Mouse (Mus musculus) lung, embryonic 16.5 days (tissue): ENCODE data around the gene Nmrk1. TPM values are rescaled to one million over a fixed set of nuclear protein-coding genes. Genes with fewer than 3 reads are reported as not detected.

Source experiments
- ATAC-seq: fragments of 200-750 bp; cut with Nextera tagmentation; 2 replicates; pipeline ENCODE4 v1.8.0; 2017; ENCODE audit warnings: low read depth, mild to moderate bottlenecking, moderate library complexity
- H3K27ac ChIP-seq: fragments of 300-500 bp; sonication (generic); 2 replicates; pipeline ENCODE4 v1.5.1; 2014; ENCODE audit warnings: mild to moderate bottlenecking, control low read depth, low read length
- H3K27me3 ChIP-seq: fragments of 300-500 bp; sonication (generic); 2 replicates; pipeline ENCODE4 v1.6.1; 2014; ENCODE audit warnings: low read depth, low read length, mixed read lengths; ENCODE audit not compliant: control insufficient read depth, insufficient read depth
- H3K36me3 ChIP-seq: fragments of 300-500 bp; sonication (generic); 2 replicates; pipeline ENCODE4 v1.6.1; 2014; ENCODE audit warnings: low read length; ENCODE audit not compliant: control insufficient read depth, insufficient read depth
- H3K4me1 ChIP-seq: fragments of 300-500 bp; sonication (generic); replicated peaks from 2 replicates; pipeline ENCODE4 v1.6.1; 2014; ENCODE audit warnings: low read length, mixed read lengths; ENCODE audit not compliant: control insufficient read depth, insufficient read depth
- H3K4me2 ChIP-seq: fragments of 300-500 bp; sonication (generic); 2 replicates; pipeline ENCODE4 v1.6.1; 2014; ENCODE audit warnings: low read depth, low read length, control low read depth
- H3K4me3 ChIP-seq: fragments of 300-500 bp; sonication (generic); 2 replicates; pipeline ENCODE4 v1.5.1; 2014; ENCODE audit warnings: mild to moderate bottlenecking, low read length, control low read depth
- H3K9ac ChIP-seq: fragments of 300-500 bp; sonication (generic); 2 replicates; pipeline ENCODE4 v1.6.1; 2014; ENCODE audit warnings: low read length, control low read depth
- H3K9me3 ChIP-seq: fragments of 300-500 bp; sonication (generic); 2 replicates; pipeline ENCODE4 v1.6.1; 2016; ENCODE audit warnings: low read length; ENCODE audit not compliant: control insufficient read depth
- WGBS: fragments of 180-500 bp; shearing (Covaris S2); extraction: QIAGEN DNeasy Blood & Tissue Kit; methylation state at CpG from one replicate; pipeline ENCODE4 v1.1.7; 2014; 5-methylcytosine and 5-hydroxymethylcytosine counted together
- polyA plus RNA-seq: library from polyadenylated mRNA; unstranded; fragments of >200 nt; fragmentation: Nextera tagmentation; extraction: Ambion mirVana; gene quantifications from 2 replicates; pipeline ENCODE4 v1.2.1, GENCODE M21; 2015

Gene Nmrk1
- polyA plus RNA-seq, 1 experiment from 2014 or later, result 11.1 TPM

DNA sequence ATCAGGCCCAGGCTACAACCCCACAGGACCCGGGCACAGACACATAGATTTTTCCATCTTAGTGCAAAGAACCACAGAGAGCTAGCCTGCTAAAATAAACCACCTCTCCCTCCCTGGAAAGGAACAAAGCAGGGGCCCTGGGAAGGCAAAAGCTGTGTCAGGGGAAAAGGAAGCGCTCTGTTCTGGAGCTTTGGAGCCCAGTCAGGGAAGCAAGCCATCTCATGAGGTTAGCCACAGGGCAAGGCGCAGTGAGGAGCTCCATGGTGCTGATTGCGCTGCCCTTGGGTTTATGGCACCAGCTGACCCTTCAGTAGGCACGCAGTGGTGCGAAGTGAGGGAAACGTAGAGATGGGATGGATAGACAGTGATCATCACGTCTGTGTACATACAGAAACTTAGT, 22.6 kb downstream of the Nmrk1 start:
- Histone ChIP-seq H3K36me3 (no peaks in the 10 kb centered on the region), H3K27ac (no peak overlapping the region), H3K4me3 (no peak overlapping the region), H3K9ac (no peak overlapping the region), H3K4me1 (no peaks in the 10 kb centered on the region), H3K9me3 (no peaks in the 10 kb centered on the region), H3K27me3 (no peaks in the 10 kb centered on the region), H3K4me2 (no peak overlapping the region)
- 81% methylated on average over 8 of the region's 8 CpGs for whole genome bisulfite sequencing
- ATAC-seq, result no peak

DNA sequence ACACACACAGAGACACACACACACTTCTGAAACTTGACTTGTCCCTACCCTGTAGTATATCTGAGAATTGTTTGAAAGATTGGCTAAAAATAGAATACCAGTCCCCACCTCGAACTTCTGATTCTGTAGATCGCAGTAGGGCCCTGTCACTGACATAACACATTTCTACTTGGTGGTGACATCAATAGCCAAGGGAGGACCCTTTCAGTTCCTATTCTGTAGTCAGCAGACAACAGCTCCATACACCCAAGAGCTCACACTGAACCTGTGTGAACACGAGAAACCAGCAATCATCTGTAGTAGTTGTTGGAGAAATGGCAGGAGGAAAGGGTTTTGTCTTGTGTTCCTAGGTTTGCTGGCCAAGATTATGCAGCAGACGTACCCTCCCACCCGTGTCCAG, 23.2 kb downstream of the Nmrk1 start:
- Histone ChIP-seq H3K27ac (no peak overlapping the region), H3K27me3 (no peaks in the 10 kb centered on the region), H3K9ac (no peak overlapping the region), H3K9me3 (no peaks in the 10 kb centered on the region), H3K36me3 (no peaks in the 10 kb centered on the region), H3K4me3 (no peak overlapping the region), H3K4me2 (no peak overlapping the region), H3K4me1 (no peaks in the 10 kb centered on the region)
- ATAC-seq, result no peak
- 65% methylated on average over 5 of the region's 5 CpGs for WGBS

DNA sequence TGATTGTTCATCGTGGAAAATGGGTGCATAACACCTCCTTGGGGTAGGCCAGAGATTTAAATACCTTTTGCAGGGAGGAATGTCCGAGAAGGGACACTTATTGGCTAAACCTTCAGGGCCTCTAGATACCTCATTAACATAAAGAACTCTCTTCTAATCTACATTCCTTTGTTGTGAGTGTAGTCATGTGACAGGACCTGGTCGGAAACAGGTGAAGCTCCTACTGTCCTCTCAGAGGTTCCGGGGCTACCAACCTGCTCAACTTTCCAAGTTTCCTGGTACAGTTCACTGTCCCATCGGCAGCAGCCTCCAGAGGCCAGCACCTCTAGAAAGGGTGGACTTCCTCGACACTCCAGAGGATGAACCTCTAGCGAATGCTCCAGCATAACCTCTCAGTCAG, 24.2 kb downstream of the Nmrk1 start:
- Histone ChIP-seq H3K27ac (no peak overlapping the region), H3K36me3 (no peaks in the 10 kb centered on the region), H3K4me3 (no peak overlapping the region), H3K4me1 (no peaks in the 10 kb centered on the region), H3K27me3 (no peaks in the 10 kb centered on the region), H3K9me3 (no peaks in the 10 kb centered on the region), H3K4me2 (no peak overlapping the region), H3K9ac (no peak overlapping the region)
- WGBS, result 83% methylated on average over 7 of the region's 7 CpGs
- no peak for ATAC-seq

DNA sequence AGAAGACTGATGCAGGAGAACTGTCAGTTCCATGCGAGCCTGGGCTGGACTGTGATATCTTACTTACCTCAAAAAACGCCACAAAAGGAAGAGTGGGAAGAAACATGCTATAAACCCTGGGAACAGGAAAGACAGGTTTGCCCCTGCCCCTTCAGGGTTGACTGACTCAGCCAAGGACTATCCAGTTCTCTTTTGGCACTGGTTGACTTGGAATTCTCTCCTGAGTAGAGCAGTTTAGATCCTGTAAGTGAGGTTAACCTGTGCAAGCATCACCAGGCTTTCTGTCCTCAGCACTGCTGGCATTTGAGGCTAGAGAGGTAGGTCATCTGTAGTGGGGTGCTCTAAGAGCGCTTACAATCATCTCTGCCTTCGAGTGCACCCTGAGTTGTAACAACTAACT, 26.7 kb downstream of the Nmrk1 start:
- no peak for ATAC-seq
- H3K4me2 ChIP-seq, result no peak overlapping the region
- no peaks in the 10 kb centered on the region for H3K27me3 ChIP-seq
- H3K36me3 ChIP-seq, result no peaks in the 10 kb centered on the region
- H3K27ac ChIP-seq, result no peak overlapping the region
- no peaks in the 10 kb centered on the region for H3K4me1 ChIP-seq
- H3K9ac ChIP-seq, result no peak overlapping the region
- H3K4me3 ChIP-seq, result no peak overlapping the region
- H3K9me3 ChIP-seq, result no peaks in the 10 kb centered on the region
- 60% methylated on average over 4 of the region's 4 CpGs for WGBS

DNA sequence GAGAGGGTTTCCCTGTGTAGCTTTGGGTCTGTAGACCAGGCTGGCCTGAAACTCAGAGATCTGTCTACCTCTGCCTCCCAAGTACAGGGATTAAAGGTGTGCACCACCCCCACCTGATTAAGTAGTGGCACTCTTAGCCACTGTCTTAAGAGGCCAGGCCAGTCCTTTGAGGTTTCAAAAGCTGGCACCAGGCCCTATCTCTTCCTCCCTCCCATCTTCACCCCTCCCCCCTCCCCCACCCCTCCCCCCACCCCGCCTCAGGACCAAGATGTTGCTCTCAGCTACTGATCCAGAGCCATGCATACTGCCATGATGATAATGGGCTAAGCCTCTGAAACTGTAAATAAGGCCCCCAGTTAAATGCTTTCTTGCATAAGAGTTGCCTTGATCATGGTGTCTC, 27.6 kb downstream of the Nmrk1 start:
- no peaks in the 10 kb centered on the region for H3K36me3 ChIP-seq
- H3K9me3 ChIP-seq, result no peaks in the 10 kb centered on the region
- no peak overlapping the region for H3K4me3 ChIP-seq
- H3K4me2 ChIP-seq, result no peak overlapping the region
- no peak overlapping the region for H3K27ac ChIP-seq
- H3K27me3 ChIP-seq, result no peaks in the 10 kb centered on the region
- no peaks in the 10 kb centered on the region for H3K4me1 ChIP-seq
- WGBS, result no CpG with 5 or more reads among the region's 1 CpGs
- ATAC-seq, result no peak
- no peak overlapping the region for H3K9ac ChIP-seq

DNA sequence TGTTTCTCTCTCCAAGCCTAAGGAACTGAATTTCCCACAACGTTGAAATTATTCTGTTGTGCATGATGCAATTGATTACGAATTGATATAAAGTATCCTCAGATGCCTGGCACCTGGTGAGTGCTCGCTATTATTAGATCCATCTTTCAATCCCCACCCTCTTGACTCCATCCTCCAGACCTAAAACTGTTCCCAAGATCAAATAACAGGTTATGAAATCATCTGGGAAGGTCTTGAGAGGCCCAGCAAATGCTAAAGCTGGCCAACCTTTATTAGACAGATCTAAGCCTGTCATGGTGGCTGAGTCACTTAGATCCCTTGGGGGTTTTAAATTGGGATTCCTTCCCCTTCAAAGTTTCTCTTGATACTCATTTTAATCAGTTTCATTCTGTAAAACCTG, 28.7 kb downstream of the Nmrk1 start:
- Histone ChIP-seq H3K27ac (no peak overlapping the region), H3K4me1 (no peaks in the 10 kb centered on the region), H3K27me3 (no peaks in the 10 kb centered on the region), H3K36me3 (no peaks in the 10 kb centered on the region), H3K9ac (no peak overlapping the region), H3K9me3 (no peaks in the 10 kb centered on the region), H3K4me2 (no peak overlapping the region), H3K4me3 (no peak overlapping the region)
- whole genome bisulfite sequencing, result 65% methylated on average over 3 of the region's 3 CpGs
- no peak for ATAC-seq

DNA sequence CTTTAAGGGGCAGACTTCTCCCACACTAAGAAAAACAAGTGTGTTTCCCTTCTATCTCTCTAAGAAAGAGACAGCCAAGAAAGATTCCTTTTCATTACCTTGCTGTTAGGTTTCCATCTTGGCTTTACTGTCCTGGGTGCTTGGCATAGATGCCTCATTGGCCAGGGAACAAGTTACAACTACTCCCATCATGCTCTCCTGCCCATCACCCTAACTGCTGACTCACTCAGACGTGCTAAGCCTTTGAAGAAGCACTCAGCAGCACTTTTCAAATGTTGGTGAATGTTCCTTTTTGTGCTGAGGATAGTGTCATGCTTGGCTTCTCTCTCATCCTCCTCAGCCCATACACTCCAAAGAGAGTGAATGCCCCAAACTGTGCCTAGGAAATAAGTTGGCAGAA, 29.9 kb downstream of the Nmrk1 start:
- Histone ChIP-seq H3K4me2 (no peak overlapping the region), H3K27me3 (no peaks in the 10 kb centered on the region)
- 45% methylated on average over 1 of the region's 1 CpGs for WGBS

DNA sequence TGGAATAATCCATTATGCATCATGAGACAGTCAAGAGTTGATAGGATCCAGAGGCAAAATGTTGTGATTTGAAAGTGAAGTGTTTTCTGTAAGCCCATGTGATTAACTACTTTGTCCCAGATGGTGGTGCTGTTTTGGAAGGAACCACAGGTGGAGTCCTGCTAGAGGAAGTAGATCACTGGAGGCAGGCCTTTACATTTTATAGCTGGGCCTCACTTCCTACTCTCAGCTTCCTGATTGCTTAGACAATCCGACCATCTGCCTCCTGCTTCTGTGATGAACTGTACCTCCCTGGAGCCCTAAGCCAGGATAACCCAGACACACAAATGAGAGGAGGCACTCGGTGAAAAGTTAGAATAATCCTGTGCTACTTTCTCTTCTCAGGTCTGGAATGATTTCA, 32.2 kb downstream of the Nmrk1 start:
- 53% methylated on average over 2 of the region's 2 CpGs for WGBS
- H3K27me3 ChIP-seq, result no peaks in the 10 kb centered on the region
- no peaks in the 10 kb centered on the region for H3K36me3 ChIP-seq
- no peak overlapping the region for H3K27ac ChIP-seq
- no peak for ATAC-seq
- H3K4me3 ChIP-seq, result no peak overlapping the region
- H3K4me1 ChIP-seq, result no peaks in the 10 kb centered on the region
- no peaks in the 10 kb centered on the region for H3K9me3 ChIP-seq
- H3K4me2 ChIP-seq, result no peak overlapping the region
- H3K9ac ChIP-seq, result no peak overlapping the region

More for the DNA sequence above, 29.9 kb downstream of the Nmrk1 start:
- Histone ChIP-seq H3K4me3 (no peak overlapping the region), H3K9me3 (no peaks in the 10 kb centered on the region), H3K4me1 (no peaks in the 10 kb centered on the region), H3K9ac (no peak overlapping the region), H3K27ac (no peak overlapping the region), H3K36me3 (no peaks in the 10 kb centered on the region)
- ATAC-seq, result no peak

DNA sequence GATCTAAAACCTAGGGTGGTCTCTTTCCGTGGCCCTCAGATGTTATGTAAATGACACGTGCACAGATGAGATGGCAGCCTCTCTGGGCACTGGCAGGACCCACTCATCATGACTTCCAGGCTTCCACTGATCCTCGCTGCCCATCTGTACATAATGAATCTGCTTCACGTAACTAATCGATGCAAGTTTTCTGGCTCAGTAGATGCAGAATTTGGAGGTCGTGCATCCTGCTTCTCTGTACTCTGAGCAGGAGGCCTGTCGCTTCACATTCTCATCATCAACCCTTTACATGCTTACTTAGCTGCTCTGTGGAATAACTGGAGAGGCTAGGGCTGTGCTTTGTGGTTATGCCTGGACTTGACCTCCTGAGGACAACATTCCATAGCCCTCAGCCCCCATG, 35.2 kb downstream of the Nmrk1 start:
- Histone ChIP-seq H3K27me3 (no peaks in the 10 kb centered on the region), H3K9ac (no peak overlapping the region), H3K4me3 (no peak overlapping the region), H3K27ac (no peak overlapping the region), H3K4me2 (no peak overlapping the region), H3K36me3 (no peaks in the 10 kb centered on the region), H3K4me1 (peaks cover 3% of the 10 kb centered on the region), H3K9me3 (no peaks in the 10 kb centered on the region)
- WGBS, result 87% methylated on average over 7 of the region's 7 CpGs
- ATAC-seq, result no peak

DNA sequence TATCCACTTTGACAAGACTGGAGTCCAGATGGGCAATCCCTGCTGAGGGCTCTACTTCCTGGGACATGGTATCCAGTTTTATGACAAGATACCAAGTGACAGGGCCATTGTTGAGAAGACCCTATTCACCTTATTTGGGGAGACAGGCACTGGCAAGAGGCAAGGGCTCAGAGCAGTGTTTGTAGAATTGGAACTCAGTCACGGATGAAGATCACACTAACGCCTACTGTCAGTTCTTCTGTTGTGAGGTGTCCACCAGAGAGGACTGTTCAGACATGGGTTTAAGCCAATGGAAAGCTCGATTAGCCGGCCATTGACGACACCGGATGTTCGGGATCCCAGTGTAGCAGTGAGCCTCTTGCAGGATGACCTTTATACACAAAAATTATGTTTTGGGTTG, 37.8 kb downstream of the Nmrk1 start:
- 92% methylated on average over 7 of the region's 7 CpGs for WGBS
- H3K4me3 ChIP-seq, result no peak overlapping the region
- no peak for ATAC-seq
- H3K4me1 ChIP-seq, result peaks cover 19% of the 10 kb centered on the region
- H3K27ac ChIP-seq, result no peak overlapping the region
- H3K27me3 ChIP-seq, result no peaks in the 10 kb centered on the region
- H3K9ac ChIP-seq, result no peak overlapping the region
- no peak overlapping the region for H3K4me2 ChIP-seq
- H3K9me3 ChIP-seq, result no peaks in the 10 kb centered on the region
- H3K36me3 ChIP-seq, result no peaks in the 10 kb centered on the region
